ENCODE assay signal across 10 mouse cellular contexts in the genomic region with DNA sequence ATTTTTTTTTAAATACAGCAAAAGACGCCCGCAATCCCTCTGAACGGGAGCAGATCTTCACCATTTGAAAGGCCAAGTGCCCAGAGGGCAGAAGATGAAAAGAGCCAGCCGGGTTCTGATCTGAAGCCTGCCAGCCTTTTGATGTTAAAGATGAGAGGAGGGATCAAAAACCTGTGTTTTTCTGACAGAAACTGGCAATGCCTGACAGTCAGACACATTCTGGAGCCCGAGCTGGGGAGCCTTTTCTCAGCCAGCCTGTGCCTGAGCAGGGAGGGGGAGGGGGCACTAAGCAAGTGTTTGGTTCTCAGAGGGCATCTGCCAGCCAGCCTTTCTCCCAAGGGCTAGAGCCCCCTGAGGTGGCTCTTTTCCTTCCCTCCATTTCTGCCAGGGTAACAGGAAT. TPM values are rescaled to one million over a fixed set of nuclear protein-coding genes. Genes with fewer than 3 reads are reported as not detected.
DNase-seq lines count a peak whose midpoint lies in the region; ATAC-seq lines count a peak whose summit lies in the region.
"Had no signal": no experiment of that assay in that cellular context is flagged by ENCODE, and none has a peak within 500 bp of the region (broad histone marks: within the 10 kb centered on the region; RNA-seq: fewer than 3 reads in every experiment).

No protein-coding gene starts in this region.

- H3K9me3 ChIP-seq in forebrain, embryonic 13.5 days (replicated peaks), result no peaks in the 10 kb centered on the region
- no peaks in the 10 kb centered on the region for H3K9me3 ChIP-seq in midbrain, embryonic 14.5 days (ENCODE audit: control insufficient read depth, low read length)

- H3K4me1 ChIP-seq in forebrain, embryonic 13.5 days, result peaks cover 34% of the 10 kb centered on the region
- H3K4me1 ChIP-seq in midbrain, embryonic 14.5 days (ENCODE audit: control insufficient read depth, insufficient read depth, low read length), result peaks cover 18% of the 10 kb centered on the region

- ATAC-seq in forebrain, embryonic 13.5 days, result peak; percentile 41; the same call in 1 of the 2 replicates
- ATAC-seq in midbrain, embryonic 14.5 days (ENCODE audit: low FRiP score, low TSS enrichment), result 0 out of 2 replicates have a peak, but pooled peaks have one; percentile 40
- ATAC-seq in activated CD4-positive, CD25-positive, alpha-beta regulatory T cell, adult 4 months, result no peak

- WGBS in forebrain, embryonic 13.5 days, result 29% methylated on average over 5 of the region's 5 CpGs
- 22% methylated on average over 5 of the region's 5 CpGs for WGBS in midbrain, embryonic 14.5 days

- H3K4me2 ChIP-seq in forebrain, embryonic 13.5 days, result no peak overlapping the region
- no peak overlapping the region for H3K4me2 ChIP-seq in midbrain, embryonic 14.5 days (ENCODE audit: low read length)

- no peaks in the 10 kb centered on the region for H3K27me3 ChIP-seq in forebrain, embryonic 13.5 days
- no peaks in the 10 kb centered on the region for H3K27me3 ChIP-seq in midbrain, embryonic 14.5 days (ENCODE audit: control insufficient read depth, insufficient read depth, low read length)

- no peak overlapping the region for H3K9ac ChIP-seq in forebrain, embryonic 13.5 days
- H3K9ac ChIP-seq in midbrain, embryonic 14.5 days (replicated peaks; ENCODE audit: low read length), result no peak overlapping the region

- no peaks in the 10 kb centered on the region for H3K36me3 ChIP-seq in forebrain, embryonic 13.5 days (ENCODE audit: poor library complexity, severe bottlenecking)
- no peaks in the 10 kb centered on the region for H3K36me3 ChIP-seq in midbrain, embryonic 14.5 days (ENCODE audit: control insufficient read depth, insufficient read depth, low read length)

- H3K27ac ChIP-seq in forebrain, embryonic 13.5 days, result 0 out of 2 replicates have a peak overlapping the region, but pooled peaks have one; percentile 15
- peak overlapping the region; percentile 71 for H3K27ac ChIP-seq in midbrain, embryonic 14.5 days (replicated peaks; ENCODE audit: low read depth, low read length)
- H3K27ac ChIP-seq: gastrocnemius, adult 2 months had no signal

- intact Hi-C loops in left cerebral cortex, postnatal 4 days (cut with DNase I), result no loop called here

- no peak overlapping the region for H3K4me3 ChIP-seq in forebrain, embryonic 13.5 days
- H3K4me3 ChIP-seq in midbrain, embryonic 14.5 days (replicated peaks; ENCODE audit: low read depth, low read length), result no peak overlapping the region
- H3K4me3 ChIP-seq: gastrocnemius, adult 2 months had no signal

- DNase-seq in adrenal gland, postnatal 10 days, result peak; percentile 37
- no peak for DNase-seq in adrenal gland, postnatal 25 days
- peak; percentile 63 for DNase-seq in left cerebral cortex, postnatal 4 days
- DNase-seq in left cerebral cortex, adult 9 months (ENCODE audit: low spot score in 2 of 2), result no peak
- peak; percentile 77 for DNase-seq in midbrain, embryonic 14.5 days
- DNase-seq in cerebellum, adult 11-12 months, result no peak
- DNase-seq: gastrocnemius, adult 2 months; kidney, adult 8-10 months had no signal

RNA-seq across cellular contexts. Expression of gene Wwc1, which starts 39.3 kb away (rescaled TPM):
- total RNA-seq in adrenal gland, postnatal 10 days (2021), result 10 to 100 TPM; 34.1 to 35.0 TPM
- total RNA-seq in adrenal gland, postnatal 25 days (2021), result 80.2 and 103 TPM in 2 replicates
- 100 to 1,000 TPM; 106 to 129 TPM for total RNA-seq in left cerebral cortex, postnatal 4 days (2021)
- 8.6 and 8.8 TPM in 2 replicates for polyA plus RNA-seq in forebrain, embryonic 13.5 days (2015; fragmentation: Nextera tagmentation; extraction: Ambion mirVana)
- polyA plus RNA-seq in midbrain, embryonic 14.5 days (2014; fragmentation: Nextera tagmentation; extraction: Ambion mirVana), result 8.8 and 10.3 TPM in 2 replicates
- not detected for polyA plus RNA-seq in activated CD4-positive, CD25-positive, alpha-beta regulatory T cell, adult 4 months (2017; shearing (Covaris generic))
- total RNA-seq: gastrocnemius, adult 2 months had no signal

Comparison
In these comparisons a context has a peak if more than half of its experiments do, and no peak if none do; other contexts are left out.
1. DNase-seq: peak in adrenal gland, postnatal 10 days (single experiment), left cerebral cortex, postnatal 4 days (single experiment) and midbrain, embryonic 14.5 days (single experiment); none in adrenal gland, postnatal 25 days (single experiment), left cerebral cortex, adult 9 months (0 of 2) and cerebellum, adult 11-12 months (single experiment).